Mouse (Mus musculus) embryonic stem cell, embryonic (primary cell): Measurements from ENCODE around the gene Prpf40b.

Source experiments
- CTCF ChIA-PET, 4 experiments: fragments of 300-600 bp in 2 of 4; fragments of 350-600 bp in 2 of 4; sonication (Branson Sonifier 250); formaldehyde crosslinking; loops; one replicate each; lab custom pipeline; 2022; ENCODE audit warnings: inconsistent platforms in 2 of 4; lab: Charles Lee
- POLR2A ChIA-PET, 4 experiments: fragments of 300-600 bp in 2 of 4; fragments of 350-600 bp in 2 of 4; sonication (Branson Sonifier 250); formaldehyde crosslinking; loops; one replicate each; lab custom pipeline; 2022; ENCODE audit warnings: antibody characterized with exemption in 4 of 4, inconsistent platforms in 1 of 4; lab: Charles Lee

The Prpf40b gene

GRCm38 (mm10) chr15:99264363-99264762 is 30.5 kb upstream of the Prpf40b start:
- CTCF ChIA-PET: interaction anchor here in 3 of 4 experiments (0.6 to 3.7 kb wide), 13 partner anchors 12 to 271 kb away, joined by 3 to 23 read pairs (median 5); partner anchors contain the start of genes Dnajc22 (in 1 of the 3) and Mcrs1 (in 1 of the 3)

GRCm38 (mm10) chr15:99265679-99266078 is 29.2 kb upstream of the Prpf40b start:
- CTCF ChIA-PET: interaction anchor here (0.6 to 3.7 kb wide), 47 partner anchors 9 to 842 kb away, joined by 3 to 23 read pairs (median 4); partner anchors contain the start of genes C1ql4 (in 1 of the 4), Dnajc22 (in 1 of the 4), Kcnh3 (in 1 of the 4) and Mcrs1 (in 1 of the 4)
- POLR2A ChIA-PET: interaction anchor here in 3 of 4 experiments (0.6 to 2.1 kb wide), 19 partner anchors 8 to 236 kb away, joined by 3 to 8 read pairs (median 3); partner anchors contain the start of genes Tuba1c (in 2 of the 3), Kcnh3 (in 1 of the 3), Mcrs1 (in 1 of the 3) and Prpf40b (in 1 of the 3)

More at GRCm38 (mm10) chr15:99264363-99264762, 30.5 kb upstream of the Prpf40b start:
- POLR2A ChIA-PET: interaction anchor here (0.7 to 2.1 kb wide), 15 partner anchors 10 to 673 kb away, joined by 3 to 10 read pairs (median 4); partner anchors contain the start of genes Prpf40b (in 1 of the 4) and Tuba1c (in 1 of the 4)

- ChIA-PET CTCF (interaction anchor here in 1 of 4 experiments (0.5 kb wide), 1 partner anchor 141 kb away, joined by 3 read pairs; no protein-coding TSS in a partner anchor), POLR2A (interaction anchor here in 1 of 4 experiments (0.6 kb wide), 1 partner anchor 1109 kb away, joined by 3 read pairs; the partner anchor contains the start of gene Ccdc184)
Observed at GRCm38 (mm10) chr15:99276095-99276494, 18.8 kb upstream of the Prpf40b start.

- CTCF ChIA-PET: interaction anchor here in 1 of 4 experiments (0.5 kb wide), 1 partner anchor 491 kb away, joined by 3 read pairs; no protein-coding TSS in a partner anchor
Observed at GRCm38 (mm10) chr15:99278271-99278670, 16.6 kb upstream of the Prpf40b start.

GRCm38 (mm10) chr15:99283456-99283855 is 11.4 kb upstream of the Prpf40b start:
- CTCF ChIA-PET: interaction anchor here (0.5 to 2.3 kb wide), 61 partner anchors 9 to 689 kb away, joined by 3 to 14 read pairs (median 4); partner anchors contain the start of genes Prpf40b (in 2 of the 4), C1ql4 (in 1 of the 4), Faim2 (in 1 of the 4) and Fam186b (in 1 of the 4)
- POLR2A ChIA-PET: interaction anchor here in 3 of 4 experiments (0.6 to 2.0 kb wide), 18 partner anchors 11 to 509 kb away, joined by 3 to 6 read pairs (median 4); partner anchors contain the start of genes Prpf40b (in 1 of the 3), Tmbim6 (in 1 of the 3), Troap (in 1 of the 3) and Tuba1c (in 1 of the 3)

More at GRCm38 (mm10) chr15:99278271-99278670, 16.6 kb upstream of the Prpf40b start:
- POLR2A ChIA-PET: no interaction called here

- POLR2A ChIA-PET: interaction anchor here in 3 of 4 experiments (0.7 to 1.7 kb wide), 3 partner anchors 88 to 252 kb away, joined by 3 read pairs; no protein-coding TSS in a partner anchor
- CTCF ChIA-PET: interaction anchor here in 3 of 4 experiments (0.7 to 2.2 kb wide), 6 partner anchors 12 to 243 kb away, joined by 3 to 5 read pairs (median 3); partner anchors contain the start of genes Faim2 (in 1 of the 3) and Fam186b (in 1 of the 3)
Observed at GRCm38 (mm10) chr15:99284527-99285188, 10.2 kb upstream of the Prpf40b start.

GRCm38 (mm10) chr15:99285189-99285535 is 9.7 kb upstream of the Prpf40b start:
- ChIA-PET POLR2A (interaction anchor here in 1 of 4 experiments (0.7 kb wide), 1 partner anchor 253 kb away, joined by 3 read pairs; no protein-coding TSS in a partner anchor), CTCF (interaction anchor here in 3 of 4 experiments (0.7 to 1.3 kb wide), 3 partner anchors 20 to 239 kb away, joined by 3 to 4 read pairs (median 3); no protein-coding TSS in a partner anchor)

GRCm38 (mm10) chr15:99290586-99290985 is 4.3 kb upstream of the Prpf40b start:
- CTCF ChIA-PET: interaction anchor here in 1 of 4 experiments (0.7 kb wide), 1 partner anchor 176 kb away, joined by 3 read pairs; no protein-coding TSS in a partner anchor

GRCm38 (mm10) chr15:99294287-99294686 is 600 bp upstream of the Prpf40b start:
- CTCF ChIA-PET: interaction anchor here in 1 of 4 experiments (1.5 kb wide), 1 partner anchor 11 kb away, joined by 11 read pairs; no protein-coding TSS in a partner anchor
- POLR2A ChIA-PET: interaction anchor here in 2 of 4 experiments (1.3 to 1.7 kb wide), 3 partner anchors 23 to 264 kb away, joined by 3 to 8 read pairs (median 3); partner anchors contain the start of gene Tuba1c (in 1 of the 2)

More at GRCm38 (mm10) chr15:99290586-99290985, 4.3 kb upstream of the Prpf40b start:
- POLR2A ChIA-PET: interaction anchor here in 2 of 4 experiments (0.7 to 1.2 kb wide), 3 partner anchors 56 to 216 kb away, joined by 3 read pairs; partner anchors contain the start of gene Troap (in 1 of the 2)

- POLR2A ChIA-PET: interaction anchor here in 3 of 4 experiments (0.5 to 1.6 kb wide), 9 partner anchors 13 to 374 kb away, joined by 3 to 8 read pairs (median 4); partner anchors contain the start of genes Nckap5l (in 1 of the 3) and Tuba1c (in 1 of the 3)
- CTCF ChIA-PET: interaction anchor here in 3 of 4 experiments (0.5 to 1.5 kb wide), 9 partner anchors 12 to 437 kb away, joined by 3 to 11 read pairs (median 4); no protein-coding TSS in a partner anchor
Observed at GRCm38 (mm10) chr15:99295484-99295981, 646 bp downstream of the Prpf40b start, which contains the start of gene Fam186b. Fam186b (minus strand) TSS chr15:99295888.

- ChIA-PET POLR2A (interaction anchor here in 3 of 4 experiments (0.5 to 1.6 kb wide), 5 partner anchors 14 to 1445 kb away, joined by 3 to 7 read pairs (median 4); partner anchors contain the start of gene Troap (in 1 of the 3)), CTCF (interaction anchor here in 3 of 4 experiments (0.6 to 1.4 kb wide), 3 partner anchors 13 to 19 kb away, joined by 4 to 5 read pairs (median 4); no protein-coding TSS in a partner anchor)
Observed at GRCm38 (mm10) chr15:99296213-99296612, 1.3 kb downstream of the Prpf40b start.

GRCm38 (mm10) chr15:99307476-99307875 is 12.6 kb downstream of the Prpf40b start:
- ChIA-PET CTCF (no interaction called here), POLR2A (interaction anchor here in 1 of 4 experiments (1.0 kb wide), 1 partner anchor 8 kb away, joined by 3 read pairs; no protein-coding TSS in a partner anchor)

- ChIA-PET POLR2A (interaction anchor here in 1 of 4 experiments (0.6 to 1.1 kb wide), 3 partner anchors 13 to 134 kb away, joined by 3 to 4 read pairs (median 4); no protein-coding TSS in a partner anchor), CTCF (interaction anchor here in 1 of 4 experiments (0.6 kb wide), 1 partner anchor 17 kb away, joined by 3 read pairs; no protein-coding TSS in a partner anchor)
Observed at GRCm38 (mm10) chr15:99309549-99309948, 14.7 kb downstream of the Prpf40b start.

- POLR2A ChIA-PET: no interaction called here
- CTCF ChIA-PET: no interaction called here
Observed at GRCm38 (mm10) chr15:99310617-99311016, 15.7 kb downstream of the Prpf40b start.

- CTCF ChIA-PET: interaction anchor here in 3 of 4 experiments (0.7 to 1.8 kb wide), 7 partner anchors 8 to 288 kb away, joined by 3 to 6 read pairs (median 4); no protein-coding TSS in a partner anchor
- POLR2A ChIA-PET: interaction anchor here in 3 of 4 experiments (0.6 to 1.7 kb wide), 5 partner anchors 9 to 261 kb away, joined by 3 to 4 read pairs (median 3); partner anchors contain the start of gene Mcrs1 (in 1 of the 3)
Observed at GRCm38 (mm10) chr15:99314891-99315290, 20.0 kb downstream of the Prpf40b start.
